In genomic region chr1:171561639-171562225, GRCm38 (mm10) we compare ENCODE assay signal across 19 mouse cellular contexts. TPM values are rescaled to one million over a fixed set of nuclear protein-coding genes. Genes with fewer than 3 reads are reported as not detected.
A peak's percentile ranks its signal among the peaks of the same experiment; 100 is the strongest.
DNase-seq lines count a peak whose midpoint lies in the region; ATAC-seq and TF ChIP-seq lines count a peak whose summit lies in the region.
"Had no signal": no experiment of that assay in that cellular context is flagged by ENCODE, and none has a peak within 500 bp of the region (broad histone marks: within the 10 kb centered on the region; RNA-seq: fewer than 3 reads in every experiment).

No protein-coding gene starts in this region.

- H3K4me3 ChIP-seq in heart, embryonic 10.5 days, result no peak overlapping the region
- H3K4me3 ChIP-seq in liver, embryonic 14.5 days (ENCODE audit: insufficient read depth in 1 of 2, low read depth in 2 of 2, low read length in 2 of 2), result no peak overlapping the region
- H3K4me3 ChIP-seq: embryonic facial prominence, embryonic 15.5 days; forebrain, embryonic 15.5 days; hindbrain, embryonic 15.5 days had no signal

- H3K9ac ChIP-seq in liver, embryonic 14.5 days (replicated peaks), result no peak overlapping the region
- H3K9ac ChIP-seq: embryonic facial prominence, embryonic 15.5 days; forebrain, embryonic 15.5 days; hindbrain, embryonic 15.5 days had no signal

- no peaks in the 10 kb centered on the region for H3K27me3 ChIP-seq in heart, embryonic 10.5 days (ENCODE audit: insufficient read depth, poor library complexity, severe bottlenecking)
- H3K27me3 ChIP-seq in liver, embryonic 14.5 days (ENCODE audit: control insufficient read depth, insufficient read depth, low read length), result no peaks in the 10 kb centered on the region
- no peaks in the 10 kb centered on the region for H3K27me3 ChIP-seq in splenic B cell, adult 2 months (ENCODE audit: control insufficient read depth, insufficient read depth, low read length, poor library complexity, severe bottlenecking)
- H3K27me3 ChIP-seq: embryonic facial prominence, embryonic 15.5 days; forebrain, embryonic 15.5 days; hindbrain, embryonic 15.5 days had no signal

- 0 out of 2 replicates have a peak overlapping the region, but pooled peaks have one; percentile 24 for H3K4me2 ChIP-seq in liver, embryonic 14.5 days (ENCODE audit: low read depth)
- H3K4me2 ChIP-seq: embryonic facial prominence, embryonic 15.5 days; forebrain, embryonic 15.5 days; hindbrain, embryonic 15.5 days had no signal

- 0 out of 2 replicates have a peak overlapping the region, but pooled peaks have one; percentile 29 for H3K27ac ChIP-seq in heart, embryonic 10.5 days
- no peak overlapping the region for H3K27ac ChIP-seq in liver, embryonic 14.5 days
- H3K27ac ChIP-seq: embryonic facial prominence, embryonic 15.5 days; forebrain, embryonic 15.5 days; hindbrain, embryonic 15.5 days had no signal

- DNase-seq in heart, embryonic 10.5 days (ENCODE audit: low spot score), result no peak
- DNase-seq in heart, postnatal 36 days, result no peak
- peak; percentile 32 for DNase-seq in thymus, postnatal 4 days
- DNase-seq in thymus, postnatal 0 days (ENCODE audit: low spot score), result no peak
- no peak for DNase-seq in liver, embryonic 14.5 days (ENCODE audit: low read depth in 3 of 3, low spot score in 3 of 3)
- DNase-seq in splenic B cell, adult 2 months (ENCODE audit: low read depth, low spot score), result peak; percentile 37
- no peak for DNase-seq in layer of hippocampus, postnatal 25 days (ENCODE audit: extremely low spot score in 1 of 2, low spot score in 1 of 2)
- no peak for DNase-seq in layer of hippocampus, adult 9-11 months
- DNase-seq: adrenal gland, postnatal 10 days; cerebellum, postnatal 36 days; kidney, adult 9 months; thymus, postnatal 14 days had no signal

- peaks cover 10% of the 10 kb centered on the region for H3K4me1 ChIP-seq in heart, embryonic 10.5 days
- H3K4me1 ChIP-seq in liver, embryonic 14.5 days (replicated peaks; ENCODE audit: control insufficient read depth in 2 of 2, insufficient read depth in 2 of 2, low read length in 1 of 2), result peaks cover 0 to 12% of the 10 kb centered on the region in 2 experiments; a peak in 3 of 4 replicates
- H3K4me1 ChIP-seq: embryonic facial prominence, embryonic 15.5 days; forebrain, embryonic 15.5 days; hindbrain, embryonic 15.5 days had no signal

- intact Hi-C loops in heart, postnatal 36 days (cut with DNase I), result no loop called here

- 69% methylated on average over 8 of the region's 11 CpGs for WGBS in heart, embryonic 10.5 days
- 12% methylated on average over 7 of the region's 11 CpGs for WGBS in liver, embryonic 14.5 days (ENCODE audit: insufficient replicate concordance)

- TF ChIP-seq CTCF in liver, embryonic 14.5 days (IDR thresholded peaks at IDR 0.05; ENCODE audit: low read depth), result no peak

- H3K9me3 ChIP-seq in heart, embryonic 10.5 days, result no peaks in the 10 kb centered on the region
- H3K9me3 ChIP-seq in liver, embryonic 14.5 days (ENCODE audit: control insufficient read depth, low read length), result no peaks in the 10 kb centered on the region
- H3K9me3 ChIP-seq: embryonic facial prominence, embryonic 15.5 days; forebrain, embryonic 15.5 days; hindbrain, embryonic 15.5 days had no signal

- no peak for TF ChIP-seq EP300 in liver, embryonic 14.5 days (IDR thresholded peaks at IDR 0.05; ENCODE audit: low read depth)

- no peaks in the 10 kb centered on the region for H3K36me3 ChIP-seq in heart, embryonic 10.5 days
- no peaks in the 10 kb centered on the region for H3K36me3 ChIP-seq in liver, embryonic 14.5 days (replicated peaks; ENCODE audit: control insufficient read depth, insufficient read depth, low read depth)
- H3K36me3 ChIP-seq in splenic B cell, adult 2 months (ENCODE audit: control insufficient read depth, insufficient read depth, low read length, poor library complexity, severe bottlenecking), result no peaks in the 10 kb centered on the region
- H3K36me3 ChIP-seq: embryonic facial prominence, embryonic 15.5 days; forebrain, embryonic 15.5 days; hindbrain, embryonic 15.5 days had no signal

- ATAC-seq in liver, embryonic 14.5 days (ENCODE audit: insufficient read depth), result no peak
- ATAC-seq: forebrain, embryonic 15.5 days had no signal

RNA-seq across cellular contexts. Expression of gene Cd244a, which starts 2.7 kb away (rescaled TPM):
- 0.13 TPM in 1 of 2 replicates, not detected in the other for polyA plus RNA-seq in heart, embryonic 10.5 days (2016; fragmentation: Nextera tagmentation; extraction: Ambion mirVana)
- total RNA-seq in heart, postnatal 36 days (2021), result under 1 TPM; 0.38 to 0.50 TPM
- 3.2 and 4.2 TPM in 2 replicates for polyA plus RNA-seq in thymus, postnatal 0 days (2015; fragmentation: Nextera tagmentation; extraction: Ambion mirVana)
- 0.09 and 0.12 TPM in 2 replicates for polyA plus RNA-seq in liver, embryonic 14.5 days (2012; rRNA removed)
- 0.22 and 0.24 TPM in 2 replicates for polyA plus RNA-seq in liver, embryonic 14.5 days (2014; fragmentation: Nextera tagmentation; extraction: Ambion mirVana)
- total RNA-seq in layer of hippocampus, postnatal 25 days (2021), result not detected
- polyA plus RNA-seq: forebrain, embryonic 15.5 days; heart, embryonic 14.5 days; hindbrain, embryonic 15.5 days had no signal

RNA-seq across cellular contexts. Expression of gene Itln1, which starts 26.6 kb away (rescaled TPM):
- polyA plus RNA-seq in heart, embryonic 10.5 days (2016; fragmentation: Nextera tagmentation; extraction: Ambion mirVana), result not detected in 2 replicates
- not detected for total RNA-seq in heart, postnatal 36 days (2021)
- 2.2 and 2.8 TPM in 2 replicates for polyA plus RNA-seq in thymus, postnatal 0 days (2015; fragmentation: Nextera tagmentation; extraction: Ambion mirVana)
- polyA plus RNA-seq in liver, embryonic 14.5 days (2012; rRNA removed), result not detected in 2 replicates
- not detected in 2 replicates for polyA plus RNA-seq in liver, embryonic 14.5 days (2014; fragmentation: Nextera tagmentation; extraction: Ambion mirVana)
- total RNA-seq in layer of hippocampus, postnatal 25 days (2021), result not detected
- total RNA-seq: adrenal gland, postnatal 10 days; gastrocnemius, adult 8-10 months; megakaryocyte-erythroid progenitor cell, adult 5-6 weeks had no signal
- polyA plus RNA-seq: forebrain, embryonic 15.5 days; heart, embryonic 14.5 days; hindbrain, embryonic 15.5 days; stomach, embryonic 14.5 days had no signal

RNA-seq across cellular contexts. Expression of gene Ly9, which starts 45.5 kb away (rescaled TPM):
- not detected in 2 replicates for polyA plus RNA-seq in heart, embryonic 10.5 days (2016; fragmentation: Nextera tagmentation; extraction: Ambion mirVana)
- total RNA-seq in heart, postnatal 36 days (2021), result under 1 TPM; 0.19 to 0.38 TPM
- 22.4 and 22.7 TPM in 2 replicates for polyA plus RNA-seq in thymus, postnatal 0 days (2015; fragmentation: Nextera tagmentation; extraction: Ambion mirVana)
- polyA plus RNA-seq in liver, embryonic 14.5 days (2012; rRNA removed), result 1.0 and 1.2 TPM in 2 replicates
- 0.18 and 0.20 TPM in 2 replicates for polyA plus RNA-seq in liver, embryonic 14.5 days (2014; fragmentation: Nextera tagmentation; extraction: Ambion mirVana)
- total RNA-seq in layer of hippocampus, postnatal 25 days (2021), result under 1 TPM in 1 of 2 experiments, not detected in 1; 0.23 TPM
- polyA plus RNA-seq: heart, embryonic 14.5 days; stomach, embryonic 14.5 days had no signal

RNA-seq across cellular contexts. Expression of gene Alyref2, which starts 58.5 kb away (rescaled TPM):
- polyA plus RNA-seq in heart, embryonic 10.5 days (2016; fragmentation: Nextera tagmentation; extraction: Ambion mirVana), result 10.7 and 10.8 TPM in 2 replicates
- 1 to 10 TPM; 2.1 to 3.3 TPM for total RNA-seq in heart, postnatal 36 days (2021)
- 18.7 and 20.4 TPM in 2 replicates for polyA plus RNA-seq in thymus, postnatal 0 days (2015; fragmentation: Nextera tagmentation; extraction: Ambion mirVana)
- polyA plus RNA-seq in liver, embryonic 14.5 days (2012; rRNA removed), result 1.7 and 2.5 TPM in 2 replicates
- polyA plus RNA-seq in liver, embryonic 14.5 days (2014; fragmentation: Nextera tagmentation; extraction: Ambion mirVana), result 2.4 and 2.9 TPM in 2 replicates
- 1 to 10 TPM; 6.1 to 7.5 TPM for total RNA-seq in layer of hippocampus, postnatal 25 days (2021)

Comparison
In these comparisons a context has a peak if more than half of its experiments do, and no peak if none do; other contexts are left out.
1. DNase-seq: peak in thymus, postnatal 4 days (single experiment) and splenic B cell, adult 2 months (single experiment); none in heart, embryonic 10.5 days (single experiment), heart, postnatal 36 days (0 of 2), thymus, postnatal 0 days (single experiment), liver, embryonic 14.5 days (0 of 3), layer of hippocampus, postnatal 25 days (0 of 2) and layer of hippocampus, adult 9-11 months (single experiment).
2. RNA of gene Ly9, which starts 45.5 kb away (polyA plus RNA-seq): 22.4 to 22.7 TPM in thymus, postnatal 0 days; 0.18 to 1.2 TPM in liver, embryonic 14.5 days and not detected in heart, embryonic 10.5 days; every median in the first group is over 10 times any median in the second.